Mouse (Mus musculus): ENCODE results near the gene Wdr46. TPM values are rescaled to one million over a fixed set of nuclear protein-coding genes. Genes with fewer than 3 reads are reported as not detected.

Wdr46 gene
- total and polyA plus RNA-seq, 2 experiments from 2014 or later = 18.9 to 23.2 TPM

Other genes starting within 250 kb of the Wdr46 start
Only the 30 nearest of the 31 such genes appear.
- 96.5 and 102 TPM in 2 replicates for gene March2, start 222.0 kb upstream of the Wdr46 start, total RNA-seq (2014; rRNA removed)
- 72.5 and 77.6 TPM in 2 replicates for gene March2, start 222.0 kb upstream of the Wdr46 start, polyA plus RNA-seq (2015; fragmentation: Nextera tagmentation; extraction: Ambion mirVana)
- 78.1 and 106 TPM in 2 replicates for gene Rab11b, start 180.1 kb upstream of the Wdr46 start, total RNA-seq (2014; rRNA removed)
- 527 and 560 TPM in 2 replicates for gene Rab11b, start 180.1 kb upstream of the Wdr46 start, polyA plus RNA-seq (2015; fragmentation: Nextera tagmentation; extraction: Ambion mirVana)
- gene Angptl4, start 158.8 kb upstream of the Wdr46 start, total RNA-seq (2014; rRNA removed) = 13.2 and 17.2 TPM in 2 replicates
- gene Angptl4, start 158.8 kb upstream of the Wdr46 start, polyA plus RNA-seq (2015; fragmentation: Nextera tagmentation; extraction: Ambion mirVana) = 24.4 and 25.2 TPM in 2 replicates
- gene Kank3, start 130.1 kb upstream of the Wdr46 start, total RNA-seq (2014; rRNA removed) = 36.5 and 42.7 TPM in 2 replicates
- gene Kank3, start 130.1 kb upstream of the Wdr46 start, polyA plus RNA-seq (2015; fragmentation: Nextera tagmentation; extraction: Ambion mirVana) = 35.8 and 43.4 TPM in 2 replicates
- 589 and 1,055 TPM in 2 replicates for gene Rps28, start 116.1 kb upstream of the Wdr46 start, total RNA-seq (2014; rRNA removed)
- gene Rps28, start 116.1 kb upstream of the Wdr46 start, polyA plus RNA-seq (2015; fragmentation: Nextera tagmentation; extraction: Ambion mirVana) = 603 and 823 TPM in 2 replicates
- 258 and 291 TPM in 2 replicates for gene Ndufa7, start 116.1 kb upstream of the Wdr46 start, total RNA-seq (2014; rRNA removed)
- gene Ndufa7, start 116.1 kb upstream of the Wdr46 start, polyA plus RNA-seq (2015; fragmentation: Nextera tagmentation; extraction: Ambion mirVana) = 529 and 626 TPM in 2 replicates
- 17.2 and 27.5 TPM in 2 replicates for gene Cd320, start 97.6 kb upstream of the Wdr46 start, total RNA-seq (2014; rRNA removed)
- gene Cd320, start 97.6 kb upstream of the Wdr46 start, polyA plus RNA-seq (2015; fragmentation: Nextera tagmentation; extraction: Ambion mirVana) = 50.3 and 53.6 TPM in 2 replicates
- not detected in 2 replicates for gene Gm7029, start 66.8 kb upstream of the Wdr46 start, total RNA-seq (2014; rRNA removed)
- not detected in 2 replicates for gene Gm7029, start 66.8 kb upstream of the Wdr46 start, polyA plus RNA-seq (2015; fragmentation: Nextera tagmentation; extraction: Ambion mirVana)
- 4.3 and 4.7 TPM in 2 replicates for gene Kifc1, start 50.0 kb upstream of the Wdr46 start, total RNA-seq (2014; rRNA removed)
- 1.3 and 1.4 TPM in 2 replicates for gene Kifc1, start 50.0 kb upstream of the Wdr46 start, polyA plus RNA-seq (2015; fragmentation: Nextera tagmentation; extraction: Ambion mirVana)
- not detected in 2 replicates for gene Platr17, start 35.5 kb upstream of the Wdr46 start, total RNA-seq (2014; rRNA removed)
- 1.9 and 2.0 TPM in 2 replicates for gene Platr17, start 35.5 kb upstream of the Wdr46 start, polyA plus RNA-seq (2015; fragmentation: Nextera tagmentation; extraction: Ambion mirVana)
- gene Daxx, start 31.2 kb upstream of the Wdr46 start, total RNA-seq (2014; rRNA removed) = 70.4 and 77.1 TPM in 2 replicates
- gene Daxx, start 31.2 kb upstream of the Wdr46 start, polyA plus RNA-seq (2015; fragmentation: Nextera tagmentation; extraction: Ambion mirVana) = 41.5 and 45.2 TPM in 2 replicates
- gene Tapbp, start 24.8 kb upstream of the Wdr46 start, total RNA-seq (2014; rRNA removed) = 27.2 and 36.0 TPM in 2 replicates
- 25.0 and 26.2 TPM in 2 replicates for gene Tapbp, start 24.8 kb upstream of the Wdr46 start, polyA plus RNA-seq (2015; fragmentation: Nextera tagmentation; extraction: Ambion mirVana)
- gene Zbtb22, start 24.8 kb upstream of the Wdr46 start, total RNA-seq (2014; rRNA removed) = 34.4 and 44.0 TPM in 2 replicates
- gene Zbtb22, start 24.8 kb upstream of the Wdr46 start, polyA plus RNA-seq (2015; fragmentation: Nextera tagmentation; extraction: Ambion mirVana) = 20.4 and 22.3 TPM in 2 replicates
- gene Rgl2, start 11.1 kb upstream of the Wdr46 start, total RNA-seq (2014; rRNA removed) = 75.7 and 76.3 TPM in 2 replicates
- gene Rgl2, start 11.1 kb upstream of the Wdr46 start, polyA plus RNA-seq (2015; fragmentation: Nextera tagmentation; extraction: Ambion mirVana) = 24.1 and 27.1 TPM in 2 replicates
- gene Pfdn6, start 317 bp upstream of the Wdr46 start, total RNA-seq (2014; rRNA removed) = 57.0 and 78.4 TPM in 2 replicates
- gene Pfdn6, start 317 bp upstream of the Wdr46 start, polyA plus RNA-seq (2015; fragmentation: Nextera tagmentation; extraction: Ambion mirVana) = 173 and 185 TPM in 2 replicates
- 11.5 and 11.7 TPM in 2 replicates for gene B3galt4, start 10.8 kb downstream of the Wdr46 start, total RNA-seq (2014; rRNA removed)
- gene B3galt4, start 10.8 kb downstream of the Wdr46 start, polyA plus RNA-seq (2015; fragmentation: Nextera tagmentation; extraction: Ambion mirVana) = 8.3 and 9.8 TPM in 2 replicates
- gene Vps52, start 15.2 kb downstream of the Wdr46 start, total RNA-seq (2014; rRNA removed) = 46.2 and 46.8 TPM in 2 replicates
- gene Vps52, start 15.2 kb downstream of the Wdr46 start, polyA plus RNA-seq (2015; fragmentation: Nextera tagmentation; extraction: Ambion mirVana) = 59.6 and 66.1 TPM in 2 replicates
- 1,357 and 2,159 TPM in 2 replicates for gene Rps18, start 15.3 kb downstream of the Wdr46 start, total RNA-seq (2014; rRNA removed)
- 876 and 1,153 TPM in 2 replicates for gene Rps18, start 15.3 kb downstream of the Wdr46 start, polyA plus RNA-seq (2015; fragmentation: Nextera tagmentation; extraction: Ambion mirVana)
- 14.3 and 21.9 TPM in 2 replicates for gene H2-K1, start 59.7 kb downstream of the Wdr46 start, total RNA-seq (2014; rRNA removed)
- gene H2-K1, start 59.7 kb downstream of the Wdr46 start, polyA plus RNA-seq (2015; fragmentation: Nextera tagmentation; extraction: Ambion mirVana) = 17.3 and 21.2 TPM in 2 replicates
- gene Ring1, start 84.0 kb downstream of the Wdr46 start, total RNA-seq (2014; rRNA removed) = 20.7 and 21.4 TPM in 2 replicates
- 15.7 and 19.0 TPM in 2 replicates for gene Ring1, start 84.0 kb downstream of the Wdr46 start, polyA plus RNA-seq (2015; fragmentation: Nextera tagmentation; extraction: Ambion mirVana)
- 39.1 and 58.0 TPM in 2 replicates for gene H2-Ke6, start 87.4 kb downstream of the Wdr46 start, total RNA-seq (2014; rRNA removed)
- 54.6 and 55.7 TPM in 2 replicates for gene H2-Ke6, start 87.4 kb downstream of the Wdr46 start, polyA plus RNA-seq (2015; fragmentation: Nextera tagmentation; extraction: Ambion mirVana)
- gene Slc39a7, start 91.0 kb downstream of the Wdr46 start, total RNA-seq (2014; rRNA removed) = 126 and 161 TPM in 2 replicates
- 124 and 138 TPM in 2 replicates for gene Slc39a7, start 91.0 kb downstream of the Wdr46 start, polyA plus RNA-seq (2015; fragmentation: Nextera tagmentation; extraction: Ambion mirVana)
- 56.2 and 60.8 TPM in 2 replicates for gene Rxrb, start 91.2 kb downstream of the Wdr46 start, total RNA-seq (2014; rRNA removed)
- 58.1 and 58.4 TPM in 2 replicates for gene Rxrb, start 91.2 kb downstream of the Wdr46 start, polyA plus RNA-seq (2015; fragmentation: Nextera tagmentation; extraction: Ambion mirVana)
- gene Col11a2, start 98.8 kb downstream of the Wdr46 start, total RNA-seq (2014; rRNA removed) = 10.2 and 28.0 TPM in 2 replicates
- gene Col11a2, start 98.8 kb downstream of the Wdr46 start, polyA plus RNA-seq (2015; fragmentation: Nextera tagmentation; extraction: Ambion mirVana) = 1.2 and 2.1 TPM in 2 replicates
- not detected in 2 replicates for gene H2-Oa, start 151.7 kb downstream of the Wdr46 start, total RNA-seq (2014; rRNA removed)
- 0.13 TPM in 1 of 2 replicates, not detected in the other for gene H2-Oa, start 151.7 kb downstream of the Wdr46 start, polyA plus RNA-seq (2015; fragmentation: Nextera tagmentation; extraction: Ambion mirVana)
- gene H2-DMa, start 178.9 kb downstream of the Wdr46 start, total RNA-seq (2014; rRNA removed) = 21.5 and 25.7 TPM in 2 replicates
- 19.2 and 23.5 TPM in 2 replicates for gene H2-DMa, start 178.9 kb downstream of the Wdr46 start, polyA plus RNA-seq (2015; fragmentation: Nextera tagmentation; extraction: Ambion mirVana)
- 191 and 219 TPM in 2 replicates for gene Brd2, start 182.0 kb downstream of the Wdr46 start, total RNA-seq (2014; rRNA removed)
- gene Brd2, start 182.0 kb downstream of the Wdr46 start, polyA plus RNA-seq (2015; fragmentation: Nextera tagmentation; extraction: Ambion mirVana) = 122 and 129 TPM in 2 replicates
- 2.2 and 2.4 TPM in 2 replicates for gene H2-DMb2, start 202.6 kb downstream of the Wdr46 start, total RNA-seq (2014; rRNA removed)
- gene H2-DMb2, start 202.6 kb downstream of the Wdr46 start, polyA plus RNA-seq (2015; fragmentation: Nextera tagmentation; extraction: Ambion mirVana) = 0.72 and 1.0 TPM in 2 replicates
- 0.62 and 2.8 TPM in 2 replicates for gene H2-DMb1, start 212.4 kb downstream of the Wdr46 start, total RNA-seq (2014; rRNA removed)
- gene H2-DMb1, start 212.4 kb downstream of the Wdr46 start, polyA plus RNA-seq (2015; fragmentation: Nextera tagmentation; extraction: Ambion mirVana) = 1.5 and 1.7 TPM in 2 replicates
- gene Tap1, start 246.9 kb downstream of the Wdr46 start, total RNA-seq (2014; rRNA removed) = 5.2 and 7.5 TPM in 2 replicates
- 4.6 and 5.0 TPM in 2 replicates for gene Tap1, start 246.9 kb downstream of the Wdr46 start, polyA plus RNA-seq (2015; fragmentation: Nextera tagmentation; extraction: Ambion mirVana)